Mouse (Mus musculus): Measurements from ENCODE around the gene Mpzl1.

Mpzl1 gene

GRCm38 (mm10) chr1:165614793-165615192, 19.5 kb downstream of the Mpzl1 start:
- DNase-seq (ENCODE audit: low spot score in 2 of 2): no peak

GRCm38 (mm10) chr1:165613926-165614325, 20.4 kb downstream of the Mpzl1 start:
- no peak for DNase-seq (ENCODE audit: low spot score in 2 of 2)

- no peak for DNase-seq (ENCODE audit: low spot score in 2 of 2)
Observed at GRCm38 (mm10) chr1:165612714-165613113, 21.6 kb downstream of the Mpzl1 start.

- DNase-seq (ENCODE audit: low spot score in 2 of 2): no peak
Observed at GRCm38 (mm10) chr1:165610321-165610999, 23.9 kb downstream of the Mpzl1 start.

GRCm38 (mm10) chr1:165609495-165610320, 24.6 kb downstream of the Mpzl1 start:
- DNase-seq (ENCODE audit: low spot score in 2 of 2): no peak

- no peak for DNase-seq (ENCODE audit: low spot score in 2 of 2)
Observed at GRCm38 (mm10) chr1:165608904-165609303, 25.4 kb downstream of the Mpzl1 start.

GRCm38 (mm10) chr1:165605774-165606173, 28.6 kb downstream of the Mpzl1 start:
- DNase-seq (ENCODE audit: low spot score in 2 of 2): no peak

GRCm38 (mm10) chr1:165605108-165605507, 29.2 kb downstream of the Mpzl1 start:
- no peak for DNase-seq (ENCODE audit: low spot score in 2 of 2)

- no peak for DNase-seq (ENCODE audit: low spot score in 2 of 2)
Observed at GRCm38 (mm10) chr1:165604203-165604602, 30.1 kb downstream of the Mpzl1 start.

GRCm38 (mm10) chr1:165603218-165603617, 31.1 kb downstream of the Mpzl1 start:
- no peak for DNase-seq (ENCODE audit: low spot score in 2 of 2)

- DNase-seq (ENCODE audit: low spot score in 2 of 2): no peak
Observed at GRCm38 (mm10) chr1:165601775-165602280, 32.5 kb downstream of the Mpzl1 start.

- no peak for DNase-seq (ENCODE audit: low spot score in 2 of 2)
Observed at GRCm38 (mm10) chr1:165594699-165595421, 39.5 kb downstream of the Mpzl1 start.

GRCm38 (mm10) chr1:165592295-165593082, 41.8 kb downstream of the Mpzl1 start:
- no peak for DNase-seq (ENCODE audit: low spot score in 2 of 2)

- no peak for DNase-seq (ENCODE audit: low spot score in 2 of 2)
Observed at GRCm38 (mm10) chr1:165590760-165591159, 43.6 kb downstream of the Mpzl1 start.

GRCm38 (mm10) chr1:165589280-165590048, 44.9 kb downstream of the Mpzl1 start:
- DNase-seq (ENCODE audit: low spot score in 2 of 2): no peak

GRCm38 (mm10) chr1:165587845-165588244, 46.5 kb downstream of the Mpzl1 start:
- DNase-seq (ENCODE audit: low spot score in 2 of 2): no peak

GRCm38 (mm10) chr1:165586366-165586765, 48.0 kb downstream of the Mpzl1 start:
- no peak for DNase-seq (ENCODE audit: low spot score in 2 of 2)

GRCm38 (mm10) chr1:165585389-165586104, 48.8 kb downstream of the Mpzl1 start:
- DNase-seq (ENCODE audit: low spot score in 2 of 2): no peak

GRCm38 (mm10) chr1:165583529-165584184, 50.7 kb downstream of the Mpzl1 start:
- DNase-seq (ENCODE audit: low spot score in 2 of 2): peak; percentile 80 to 88

Data from frontal cortex, postnatal 25 days (tissue).